Mouse (Mus musculus) ES-E14 (cell line): ENCODE results near the gene Tmem209.

Experiments
- CHD2 ChIP-seq: IDR thresholded peaks from 2 replicates; pipeline ENCODE4 v1.6.1; 2014; ENCODE audit warnings: mild to moderate bottlenecking, low read depth, low read length, inconsistent platforms
- ZC3H11A ChIP-seq: IDR thresholded peaks from 2 replicates; pipeline ENCODE4 v1.6.1; 2012; ENCODE audit warnings: low read depth, mild to moderate bottlenecking, inconsistent platforms, low read length, borderline replicate concordance
- ZNF384 ChIP-seq: IDR thresholded peaks from 2 replicates; pipeline ENCODE4 v1.6.1; 2012; ENCODE audit warnings: low read depth, low read length, inconsistent platforms

DNA sequence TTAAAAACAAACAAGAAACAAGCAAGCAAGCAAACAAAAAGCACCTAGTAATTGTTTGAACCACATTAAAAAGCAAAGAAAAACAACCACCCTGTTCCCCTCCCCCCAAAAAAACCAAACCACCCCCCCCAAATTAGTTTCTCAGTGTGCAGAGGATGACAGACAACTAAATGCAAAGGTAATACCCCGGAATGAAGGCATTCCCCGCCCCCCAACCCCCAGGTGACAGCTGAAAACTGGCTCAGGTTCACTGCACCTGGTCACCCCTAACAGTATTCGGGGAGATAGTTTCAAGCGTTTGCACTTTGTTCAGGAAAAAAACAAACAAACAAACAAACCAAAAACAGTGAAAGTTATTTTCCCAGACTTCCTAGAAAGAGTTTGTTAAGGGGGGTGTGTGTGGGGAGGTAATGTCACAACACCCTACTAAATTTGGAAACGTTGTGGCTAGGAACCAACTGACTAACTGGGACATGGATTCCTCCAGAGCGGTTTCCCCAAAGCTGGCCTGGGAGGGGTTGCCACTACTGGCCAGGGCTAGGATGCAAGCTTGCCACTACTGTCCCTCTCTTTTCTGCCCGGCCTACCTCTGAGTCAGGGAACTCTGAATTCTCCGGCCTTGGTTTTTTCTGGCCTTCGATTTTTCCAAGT is 38.2 kb upstream of the Tmem209 start:
- no peak for TF ChIP-seq ZNF384
- no peak for TF ChIP-seq CHD2
- no peak for TF ChIP-seq ZC3H11A
